Mouse (Mus musculus): ENCODE measurements around the gene Il16. TPM values are rescaled to one million over a fixed set of nuclear protein-coding genes. Genes with fewer than 3 reads are reported as not detected.

Il16 gene
- polyA plus RNA-seq, 1 experiment from 2014 or later, result 6.8 TPM

GRCm38 (mm10) chr7:83731297-83731696 lies 14.2 kb downstream of the Il16 start:
- no peak overlapping the region for H3K4me3 ChIP-seq (replicated peaks; ENCODE audit: low read length)
- no peak overlapping the region for H3K27ac ChIP-seq (ENCODE audit: low read length)
- no peaks in the 10 kb centered on the region for H3K9me3 ChIP-seq (replicated peaks; ENCODE audit: control insufficient read depth, low read length)
- no peaks in the 10 kb centered on the region for H3K36me3 ChIP-seq (ENCODE audit: control insufficient read depth, insufficient read depth, low read length)
- no peak overlapping the region for H3K4me2 ChIP-seq (ENCODE audit: low read depth, low read length)
- 71% methylated on average over 6 of the region's 6 CpGs for WGBS
- no peaks in the 10 kb centered on the region for H3K4me1 ChIP-seq (ENCODE audit: control insufficient read depth, insufficient read depth, low read length)
- H3K27me3 ChIP-seq (ENCODE audit: control insufficient read depth, insufficient read depth, low read length), result no peaks in the 10 kb centered on the region
- H3K9ac ChIP-seq (ENCODE audit: low read length), result no peak overlapping the region
- no peak for ATAC-seq (ENCODE audit: insufficient read depth, low FRiP score)

- no peaks in the 10 kb centered on the region for H3K4me1 ChIP-seq (ENCODE audit: control insufficient read depth, insufficient read depth, low read length)
- H3K9ac ChIP-seq (ENCODE audit: low read length), result no peak overlapping the region
- no peak overlapping the region for H3K4me2 ChIP-seq (ENCODE audit: low read depth, low read length)
- no peak for ATAC-seq (ENCODE audit: insufficient read depth, low FRiP score)
- WGBS, result 55% methylated on average over 5 of the region's 5 CpGs
- no peaks in the 10 kb centered on the region for H3K27me3 ChIP-seq (ENCODE audit: control insufficient read depth, insufficient read depth, low read length)
- H3K9me3 ChIP-seq (replicated peaks; ENCODE audit: control insufficient read depth, low read length), result no peaks in the 10 kb centered on the region
- no peaks in the 10 kb centered on the region for H3K36me3 ChIP-seq (ENCODE audit: control insufficient read depth, insufficient read depth, low read length)
- H3K27ac ChIP-seq (ENCODE audit: low read length), result no peak overlapping the region
- no peak overlapping the region for H3K4me3 ChIP-seq (replicated peaks; ENCODE audit: low read length)
These were observed 18.4 kb downstream of the Il16 start for GRCm38 (mm10) chr7:83726936-83727632.

GRCm38 (mm10) chr7:83725801-83726200 lies 19.7 kb downstream of the Il16 start:
- H3K27ac ChIP-seq (ENCODE audit: low read length), result no peak overlapping the region
- ATAC-seq (ENCODE audit: insufficient read depth, low FRiP score), result no peak
- no peaks in the 10 kb centered on the region for H3K4me1 ChIP-seq (ENCODE audit: control insufficient read depth, insufficient read depth, low read length)
- H3K9ac ChIP-seq (ENCODE audit: low read length), result no peak overlapping the region
- H3K4me3 ChIP-seq (replicated peaks; ENCODE audit: low read length), result no peak overlapping the region
- no peaks in the 10 kb centered on the region for H3K9me3 ChIP-seq (replicated peaks; ENCODE audit: control insufficient read depth, low read length)
- H3K27me3 ChIP-seq (ENCODE audit: control insufficient read depth, insufficient read depth, low read length), result no peaks in the 10 kb centered on the region
- no peak overlapping the region for H3K4me2 ChIP-seq (ENCODE audit: low read depth, low read length)
- no peaks in the 10 kb centered on the region for H3K36me3 ChIP-seq (ENCODE audit: control insufficient read depth, insufficient read depth, low read length)

GRCm38 (mm10) chr7:83724541-83724940 lies 21.0 kb downstream of the Il16 start:
- Histone ChIP-seq H3K9ac (ENCODE audit: low read length) (no peak overlapping the region), H3K4me2 (ENCODE audit: low read depth, low read length) (no peak overlapping the region), H3K27ac (ENCODE audit: low read length) (no peak overlapping the region), H3K36me3 (ENCODE audit: control insufficient read depth, insufficient read depth, low read length) (no peaks in the 10 kb centered on the region), H3K4me1 (ENCODE audit: control insufficient read depth, insufficient read depth, low read length) (no peaks in the 10 kb centered on the region), H3K9me3 (replicated peaks; ENCODE audit: control insufficient read depth, low read length) (no peaks in the 10 kb centered on the region), H3K4me3 (replicated peaks; ENCODE audit: low read length) (no peak overlapping the region), H3K27me3 (ENCODE audit: control insufficient read depth, insufficient read depth, low read length) (no peaks in the 10 kb centered on the region)
- ATAC-seq (ENCODE audit: insufficient read depth, low FRiP score), result no peak
- WGBS, result 45% methylated on average over 2 of the region's 2 CpGs

GRCm38 (mm10) chr7:83723954-83724353 lies 21.6 kb downstream of the Il16 start:
- Histone ChIP-seq H3K36me3 (ENCODE audit: control insufficient read depth, insufficient read depth, low read length) (no peaks in the 10 kb centered on the region), H3K4me3 (replicated peaks; ENCODE audit: low read length) (no peak overlapping the region), H3K27me3 (ENCODE audit: control insufficient read depth, insufficient read depth, low read length) (no peaks in the 10 kb centered on the region), H3K4me1 (ENCODE audit: control insufficient read depth, insufficient read depth, low read length) (no peaks in the 10 kb centered on the region), H3K9me3 (replicated peaks; ENCODE audit: control insufficient read depth, low read length) (no peaks in the 10 kb centered on the region), H3K27ac (ENCODE audit: low read length) (no peak overlapping the region), H3K4me2 (ENCODE audit: low read depth, low read length) (no peak overlapping the region), H3K9ac (ENCODE audit: low read length) (no peak overlapping the region)
- ATAC-seq (ENCODE audit: insufficient read depth, low FRiP score), result no peak

- no peaks in the 10 kb centered on the region for H3K9me3 ChIP-seq (replicated peaks; ENCODE audit: control insufficient read depth, low read length)
- no peak overlapping the region for H3K4me2 ChIP-seq (ENCODE audit: low read depth, low read length)
- no peak overlapping the region for H3K9ac ChIP-seq (ENCODE audit: low read length)
- no peak overlapping the region for H3K4me3 ChIP-seq (replicated peaks; ENCODE audit: low read length)
- no peaks in the 10 kb centered on the region for H3K4me1 ChIP-seq (ENCODE audit: control insufficient read depth, insufficient read depth, low read length)
- H3K27me3 ChIP-seq (ENCODE audit: control insufficient read depth, insufficient read depth, low read length), result no peaks in the 10 kb centered on the region
- WGBS, result 92% methylated on average over 8 of the region's 8 CpGs
- no peaks in the 10 kb centered on the region for H3K36me3 ChIP-seq (ENCODE audit: control insufficient read depth, insufficient read depth, low read length)
- no peak for ATAC-seq (ENCODE audit: insufficient read depth, low FRiP score)
- H3K27ac ChIP-seq (ENCODE audit: low read length), result no peak overlapping the region
These were observed 22.3 kb downstream of the Il16 start for GRCm38 (mm10) chr7:83723221-83723620.

GRCm38 (mm10) chr7:83722485-83722884 lies 23.0 kb downstream of the Il16 start:
- ATAC-seq (ENCODE audit: insufficient read depth, low FRiP score), result no peak
- Histone ChIP-seq H3K27ac (ENCODE audit: low read length) (no peak overlapping the region), H3K4me3 (replicated peaks; ENCODE audit: low read length) (no peak overlapping the region), H3K4me1 (ENCODE audit: control insufficient read depth, insufficient read depth, low read length) (no peaks in the 10 kb centered on the region), H3K27me3 (ENCODE audit: control insufficient read depth, insufficient read depth, low read length) (no peaks in the 10 kb centered on the region), H3K9me3 (replicated peaks; ENCODE audit: control insufficient read depth, low read length) (no peaks in the 10 kb centered on the region), H3K36me3 (ENCODE audit: control insufficient read depth, insufficient read depth, low read length) (no peaks in the 10 kb centered on the region), H3K9ac (ENCODE audit: low read length) (no peak overlapping the region), H3K4me2 (ENCODE audit: low read depth, low read length) (no peak overlapping the region)
- WGBS, result 82% methylated on average over 14 of the region's 14 CpGs

GRCm38 (mm10) chr7:83720231-83720630 lies 25.3 kb downstream of the Il16 start:
- no peak for ATAC-seq (ENCODE audit: insufficient read depth, low FRiP score)
- no peaks in the 10 kb centered on the region for H3K4me1 ChIP-seq (ENCODE audit: control insufficient read depth, insufficient read depth, low read length)
- no peak overlapping the region for H3K4me3 ChIP-seq (replicated peaks; ENCODE audit: low read length)
- H3K9me3 ChIP-seq (replicated peaks; ENCODE audit: control insufficient read depth, low read length), result no peaks in the 10 kb centered on the region
- no peak overlapping the region for H3K4me2 ChIP-seq (ENCODE audit: low read depth, low read length)
- H3K27ac ChIP-seq (ENCODE audit: low read length), result no peak overlapping the region
- 80% methylated on average over 8 of the region's 8 CpGs for WGBS
- H3K9ac ChIP-seq (ENCODE audit: low read length), result no peak overlapping the region
- H3K27me3 ChIP-seq (ENCODE audit: control insufficient read depth, insufficient read depth, low read length), result no peaks in the 10 kb centered on the region
- no peaks in the 10 kb centered on the region for H3K36me3 ChIP-seq (ENCODE audit: control insufficient read depth, insufficient read depth, low read length)

GRCm38 (mm10) chr7:83717021-83717725 lies 28.4 kb downstream of the Il16 start:
- no peak overlapping the region for H3K27ac ChIP-seq (ENCODE audit: low read length)
- H3K9ac ChIP-seq (ENCODE audit: low read length), result no peak overlapping the region
- H3K9me3 ChIP-seq (replicated peaks; ENCODE audit: control insufficient read depth, low read length), result no peaks in the 10 kb centered on the region
- no peak overlapping the region for H3K4me3 ChIP-seq (replicated peaks; ENCODE audit: low read length)
- 78% methylated on average over 5 of the region's 5 CpGs for WGBS
- no peaks in the 10 kb centered on the region for H3K27me3 ChIP-seq (ENCODE audit: control insufficient read depth, insufficient read depth, low read length)
- no peaks in the 10 kb centered on the region for H3K36me3 ChIP-seq (ENCODE audit: control insufficient read depth, insufficient read depth, low read length)
- no peak overlapping the region for H3K4me2 ChIP-seq (ENCODE audit: low read depth, low read length)
- ATAC-seq (ENCODE audit: insufficient read depth, low FRiP score), result no peak
- no peaks in the 10 kb centered on the region for H3K4me1 ChIP-seq (ENCODE audit: control insufficient read depth, insufficient read depth, low read length)
